Mouse (Mus musculus): ENCODE measurements around the gene Hook2. TPM values are rescaled to one million over a fixed set of nuclear protein-coding genes. Genes with fewer than 3 reads are reported as not detected.
A peak's percentile ranks its signal among the peaks of the same experiment; 100 is the strongest.

The Hook2 gene
- polyA plus RNA-seq, 1 experiment from 2014 or later = 18.6 TPM

DNA sequence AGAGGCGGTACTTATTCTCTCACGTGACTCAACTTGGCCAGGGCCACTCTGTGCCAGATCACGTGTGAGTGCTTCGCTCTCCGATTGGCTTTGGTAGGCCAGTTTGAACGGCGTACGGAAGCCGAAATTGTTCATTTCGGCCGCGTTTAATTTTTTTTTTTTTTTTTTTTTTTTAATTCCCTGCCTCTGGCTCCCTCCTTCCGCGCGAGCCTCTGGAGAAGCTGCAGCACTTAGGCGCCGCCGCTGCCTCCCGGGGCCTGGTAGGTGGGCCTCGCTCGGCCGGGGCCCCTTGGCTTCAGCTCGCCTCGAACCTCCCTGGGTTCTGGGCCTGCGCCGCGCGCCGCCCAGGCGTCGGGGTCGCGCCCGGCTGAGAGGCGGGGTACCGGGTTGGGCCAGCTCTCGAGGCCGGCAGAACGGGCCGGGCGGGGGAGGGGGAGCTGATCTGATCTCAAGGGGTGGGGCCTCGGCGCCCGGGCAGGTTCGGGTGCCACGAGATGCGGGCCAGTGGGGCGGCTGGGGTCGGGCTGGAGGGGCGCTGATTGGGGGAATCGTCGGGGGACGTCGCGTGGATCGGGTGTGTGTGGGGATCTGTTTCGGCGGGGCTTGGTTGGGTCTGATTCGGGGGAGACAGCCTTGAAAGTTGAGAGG is 46.4 kb downstream of the Hook2 start, which contains the start of gene Tnpo2:
Gene Tnpo2 (plus strand): TSS at position 198 of the 648 bp plus-strand sequence.
- peak; percentile 91 for ATAC-seq (ENCODE audit: low FRiP score, low read depth)
- under 1% methylated on average over 57 of the region's 59 CpGs for WGBS
- peaks cover 28% of the 10 kb centered on the region for H3K4me1 ChIP-seq

DNA sequence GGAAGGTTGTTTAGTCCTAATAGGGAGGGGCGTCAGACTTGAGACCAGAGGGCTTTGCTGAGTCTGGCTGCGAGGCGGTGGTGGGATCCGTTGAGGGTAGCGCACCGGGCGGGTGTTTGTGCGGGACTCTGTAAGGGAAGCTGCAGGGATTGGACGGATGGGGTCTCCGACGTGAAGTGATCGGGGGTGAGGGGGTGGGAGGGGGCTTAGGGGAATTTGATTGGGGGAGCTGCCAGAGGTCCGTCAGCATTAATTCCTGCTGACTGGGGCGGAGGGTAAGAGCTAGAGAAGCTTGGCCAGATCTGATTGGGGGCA is 46.9 kb downstream of the Hook2 start:
- H3K4me1 ChIP-seq = peaks cover 28% of the 10 kb centered on the region
- H3K27ac ChIP-seq = peak overlapping the region; percentile 100
- peak overlapping the region; percentile 93 for H3K4me2 ChIP-seq (replicated peaks)
- H3K4me3 ChIP-seq = peak overlapping the region; percentile 86
- H3K27me3 ChIP-seq = no peaks in the 10 kb centered on the region
- H3K36me3 ChIP-seq = peaks cover 45% of the 10 kb centered on the region
- WGBS = under 1% methylated on average over 14 of the region's 14 CpGs
- peak; percentile 58; the same call in 1 of the 2 replicates for ATAC-seq (ENCODE audit: low FRiP score, low read depth)
- no peaks in the 10 kb centered on the region for H3K9me3 ChIP-seq
- H3K9ac ChIP-seq = peak overlapping the region; percentile 95

More for the DNA sequence above, 46.4 kb downstream of the Hook2 start, which contains the start of gene Tnpo2:
- Histone ChIP-seq H3K9ac (peak within 1 kb of the TSS; percentile 95), H3K4me2 (replicated peaks) (peak within 1 kb of the TSS; percentile 93), H3K36me3 (peaks cover 45% of the 10 kb centered on the region), H3K27me3 (no peaks in the 10 kb centered on the region), H3K9me3 (no peaks in the 10 kb centered on the region), H3K27ac (peak within 1 kb of the TSS; percentile 100), H3K4me3 (peak within 1 kb of the TSS; percentile 86)

- WGBS = under 1% methylated on average over 57 of the region's 57 CpGs
- Histone ChIP-seq H3K9me3 (no peaks in the 10 kb centered on the region), H3K36me3 (peaks cover 43% of the 10 kb centered on the region), H3K9ac (peak overlapping the region; percentile 95), H3K27ac (peak overlapping the region; percentile 100), H3K4me3 (peak overlapping the region; percentile 86), H3K4me1 (peaks cover 28% of the 10 kb centered on the region), H3K27me3 (no peaks in the 10 kb centered on the region), H3K4me2 (replicated peaks) (peak overlapping the region; percentile 93)
- ATAC-seq (ENCODE audit: low FRiP score, low read depth) = 0 out of 2 replicates have a peak, but pooled peaks have one; percentile 1
Measured at GRCm38 (mm10) chr8:85037681-85038531, 47.5 kb downstream of the Hook2 start.

DNA sequence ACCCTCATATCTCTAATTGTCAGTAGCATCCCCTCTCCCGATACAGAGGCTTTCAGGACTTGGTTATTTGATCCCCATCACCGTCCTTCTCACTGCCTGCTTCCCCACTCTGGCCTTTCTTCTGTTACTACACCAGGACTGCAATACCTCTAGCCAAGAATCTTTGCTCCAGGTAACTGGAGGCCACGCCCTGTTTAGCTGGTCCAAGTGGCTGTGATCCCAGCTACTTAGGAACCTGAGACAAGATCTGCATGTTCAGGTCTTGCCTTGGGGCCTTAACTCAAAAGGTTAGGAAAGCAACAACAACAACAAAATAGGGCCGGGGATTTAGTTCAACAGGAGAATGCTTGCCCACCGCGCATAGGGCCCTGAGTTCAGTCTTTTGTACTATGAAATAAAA is 53.2 kb downstream of the Hook2 start:
- H3K4me2 ChIP-seq (replicated peaks) = no peak overlapping the region
- peaks cover 13% of the 10 kb centered on the region for H3K4me1 ChIP-seq
- no peaks in the 10 kb centered on the region for H3K9me3 ChIP-seq
- H3K4me3 ChIP-seq = no peak overlapping the region
- H3K27me3 ChIP-seq = no peaks in the 10 kb centered on the region
- no peak overlapping the region for H3K27ac ChIP-seq
- ATAC-seq (ENCODE audit: low FRiP score, low read depth) = no peak
- 93% methylated on average over 6 of the region's 6 CpGs for WGBS
- H3K36me3 ChIP-seq = peaks cover 87% of the 10 kb centered on the region
- no peak overlapping the region for H3K9ac ChIP-seq

Other genes with a start within 250 kb of the Hook2 start
- gene Nfix, start 190.3 kb upstream of the Hook2 start, polyA plus RNA-seq (2015; fragmentation: Nextera tagmentation; extraction: Ambion mirVana) = 46.9 and 48.0 TPM in 2 replicates
- 6.3 TPM in 2 replicates for gene Dand5, start 167.8 kb upstream of the Hook2 start, polyA plus RNA-seq (2015; fragmentation: Nextera tagmentation; extraction: Ambion mirVana)
- gene Gadd45gip1, start 159.1 kb upstream of the Hook2 start, polyA plus RNA-seq (2015; fragmentation: Nextera tagmentation; extraction: Ambion mirVana) = 48.1 and 48.4 TPM in 2 replicates
- 106 TPM in 2 replicates for gene Rad23a, start 149.9 kb upstream of the Hook2 start, polyA plus RNA-seq (2015; fragmentation: Nextera tagmentation; extraction: Ambion mirVana)
- 943 and 1,018 TPM in 2 replicates for gene Calr, start 143.7 kb upstream of the Hook2 start, polyA plus RNA-seq (2015; fragmentation: Nextera tagmentation; extraction: Ambion mirVana)
- gene Farsa, start 133.6 kb upstream of the Hook2 start, polyA plus RNA-seq (2015; fragmentation: Nextera tagmentation; extraction: Ambion mirVana) = 108 and 109 TPM in 2 replicates
- 82.7 and 92.5 TPM in 2 replicates for gene Syce2, start 118.5 kb upstream of the Hook2 start, polyA plus RNA-seq (2015; fragmentation: Nextera tagmentation; extraction: Ambion mirVana)
- gene Gcdh, start 96.7 kb upstream of the Hook2 start, polyA plus RNA-seq (2015; fragmentation: Nextera tagmentation; extraction: Ambion mirVana) = 41.7 and 42.1 TPM in 2 replicates
- 2.4 and 4.4 TPM in 2 replicates for gene Klf1, start 88.7 kb upstream of the Hook2 start, polyA plus RNA-seq (2015; fragmentation: Nextera tagmentation; extraction: Ambion mirVana)
- gene Dnase2a, start 82.0 kb upstream of the Hook2 start, polyA plus RNA-seq (2015; fragmentation: Nextera tagmentation; extraction: Ambion mirVana) = 16.4 and 18.5 TPM in 2 replicates
- 0.32 and 0.55 TPM in 2 replicates for gene Mast1, start 53.2 kb upstream of the Hook2 start, polyA plus RNA-seq (2015; fragmentation: Nextera tagmentation; extraction: Ambion mirVana)
- 0.20 and 0.47 TPM in 2 replicates for gene Rtbdn, start 43.6 kb upstream of the Hook2 start, polyA plus RNA-seq (2015; fragmentation: Nextera tagmentation; extraction: Ambion mirVana)
- gene Gm49661, start 21.2 kb upstream of the Hook2 start, polyA plus RNA-seq (2015; fragmentation: Nextera tagmentation; extraction: Ambion mirVana) = not detected in 2 replicates
- 961 and 978 TPM in 2 replicates for gene Prdx2, start 21.0 kb upstream of the Hook2 start, polyA plus RNA-seq (2015; fragmentation: Nextera tagmentation; extraction: Ambion mirVana)
- 90.9 and 93.2 TPM in 2 replicates for gene Rnaseh2a, start 20.8 kb upstream of the Hook2 start, polyA plus RNA-seq (2015; fragmentation: Nextera tagmentation; extraction: Ambion mirVana)
- gene Junb, start 11.9 kb upstream of the Hook2 start, polyA plus RNA-seq (2015; fragmentation: Nextera tagmentation; extraction: Ambion mirVana) = 8.2 and 8.4 TPM in 2 replicates
- gene Best2, start 23.9 kb downstream of the Hook2 start, polyA plus RNA-seq (2015; fragmentation: Nextera tagmentation; extraction: Ambion mirVana) = not detected in 2 replicates
- 132 TPM in 2 replicates for gene Asna1, start 34.7 kb downstream of the Hook2 start, polyA plus RNA-seq (2015; fragmentation: Nextera tagmentation; extraction: Ambion mirVana)
- gene Trir, start 36.2 kb downstream of the Hook2 start, polyA plus RNA-seq (2015; fragmentation: Nextera tagmentation; extraction: Ambion mirVana) = 114 and 132 TPM in 2 replicates
- gene Tnpo2, start 46.3 kb downstream of the Hook2 start, polyA plus RNA-seq (2015; fragmentation: Nextera tagmentation; extraction: Ambion mirVana) = 31.0 and 32.2 TPM in 2 replicates
- gene Fbxw9, start 69.5 kb downstream of the Hook2 start, polyA plus RNA-seq (2015; fragmentation: Nextera tagmentation; extraction: Ambion mirVana) = 31.6 and 32.2 TPM in 2 replicates
- 0.75 and 0.76 TPM in 2 replicates for gene Gm5741, start 77.4 kb downstream of the Hook2 start, polyA plus RNA-seq (2015; fragmentation: Nextera tagmentation; extraction: Ambion mirVana)
- gene Dhps, start 81.2 kb downstream of the Hook2 start, polyA plus RNA-seq (2015; fragmentation: Nextera tagmentation; extraction: Ambion mirVana) = 60.0 and 60.5 TPM in 2 replicates
- gene Wdr83os, start 90.1 kb downstream of the Hook2 start, polyA plus RNA-seq (2015; fragmentation: Nextera tagmentation; extraction: Ambion mirVana) = 111 and 127 TPM in 2 replicates
- gene Wdr83, start 90.7 kb downstream of the Hook2 start, polyA plus RNA-seq (2015; fragmentation: Nextera tagmentation; extraction: Ambion mirVana) = 43.0 and 45.1 TPM in 2 replicates
- gene Man2b1, start 92.7 kb downstream of the Hook2 start, polyA plus RNA-seq (2015; fragmentation: Nextera tagmentation; extraction: Ambion mirVana) = 29.2 and 32.2 TPM in 2 replicates
- 2.7 and 3.4 TPM in 2 replicates for gene Zfp791, start 132.5 kb downstream of the Hook2 start, polyA plus RNA-seq (2015; fragmentation: Nextera tagmentation; extraction: Ambion mirVana)
- gene Cks1brt, start 161.3 kb downstream of the Hook2 start, polyA plus RNA-seq (2015; fragmentation: Nextera tagmentation; extraction: Ambion mirVana) = not detected in 2 replicates
- not detected in 2 replicates for gene Olfr371, start 235.4 kb downstream of the Hook2 start, polyA plus RNA-seq (2015; fragmentation: Nextera tagmentation; extraction: Ambion mirVana)